Mouse (Mus musculus) left cerebral cortex, adult 8-10 months (tissue): ENCODE results near the gene Spg21. TPM values are rescaled to one million over a fixed set of nuclear protein-coding genes. Genes with fewer than 3 reads are reported as not detected.

Source experiments
- DNase-seq, 2 experiments: peaks; one replicate each; pipeline ENCODE4 v3.0.0; 2022; ENCODE audit warnings: low spot score in 2 of 2
- total RNA-seq, 4 experiments: library from RNA; stranded (reverse); gene quantifications; 2 replicates each; pipeline ENCODE4 v1.2.4; 2022

The Spg21 gene
- total RNA-seq, 4 experiments from 2014 or later, result 33.6 to 43.7 (median 41.2) TPM

DNA sequence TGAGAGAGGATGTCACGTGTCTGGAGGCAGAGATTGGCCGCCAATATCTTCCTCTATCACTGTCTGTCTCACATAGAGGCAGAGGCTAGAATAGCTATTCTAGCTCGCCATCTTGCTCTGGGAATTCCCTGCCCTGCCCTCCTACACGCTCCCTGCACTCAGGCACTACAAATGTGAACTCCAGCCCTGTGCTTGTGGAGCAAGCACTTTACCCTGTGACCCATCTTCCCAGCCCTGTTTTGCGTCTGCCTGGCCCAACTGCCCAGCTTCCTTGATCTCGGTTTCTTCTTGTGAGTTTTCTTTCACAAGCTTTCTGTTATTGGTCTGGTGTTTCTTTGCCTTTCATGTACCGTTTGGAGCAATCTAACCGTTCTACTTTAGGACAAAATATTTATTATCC is 18.4 kb downstream of the Spg21 start:
- no peak for DNase-seq

DNA sequence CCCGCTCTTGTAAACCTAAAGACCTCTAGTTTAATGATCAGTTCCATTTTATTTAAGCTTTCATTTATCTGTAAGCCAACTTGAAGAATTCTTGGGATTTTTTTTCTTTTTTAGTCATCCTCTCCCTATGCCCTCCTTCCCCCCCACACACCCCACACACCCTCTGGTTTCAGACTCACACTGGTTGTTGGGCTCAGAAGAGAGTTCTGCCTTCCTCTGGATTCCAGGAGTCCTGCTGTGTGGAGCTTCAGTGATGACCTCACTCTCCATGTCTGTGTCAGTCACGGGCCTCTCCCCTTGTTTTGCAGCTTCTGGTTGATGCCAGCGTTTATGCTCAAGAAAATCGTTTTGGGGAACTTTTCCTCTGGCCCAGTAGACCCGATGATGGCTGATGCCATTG is 19.3 kb downstream of the Spg21 start:
- no peak for DNase-seq

DNA sequence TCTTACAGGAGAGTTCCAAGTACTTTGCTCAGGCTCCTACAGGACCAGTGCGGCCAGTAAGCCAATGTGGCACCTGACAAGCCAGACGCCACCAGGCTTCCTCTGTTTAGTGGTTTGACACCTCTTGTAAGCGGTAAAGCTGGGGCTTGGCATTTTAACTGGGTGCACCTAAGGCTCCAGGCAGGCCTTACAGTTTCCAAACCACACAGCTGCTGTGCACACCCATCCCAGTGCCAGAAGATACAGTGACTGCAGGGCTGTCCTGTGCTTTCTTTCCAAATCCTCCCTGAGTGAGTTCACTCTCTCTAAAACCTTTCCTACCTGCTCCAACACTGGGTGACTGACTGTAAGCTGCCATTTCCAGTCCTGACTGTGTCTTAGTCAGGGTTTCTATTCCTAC is 30.7 kb downstream of the Spg21 start:
- DNase-seq, result no peak

GRCm38 (mm10) chr9:65492351-65492750 is 31.6 kb downstream of the Spg21 start:
- DNase-seq, result no peak

GRCm38 (mm10) chr9:65492851-65493250 is 32.1 kb downstream of the Spg21 start:
- no peak for DNase-seq

GRCm38 (mm10) chr9:65502146-65502545 is 41.4 kb downstream of the Spg21 start:
- no peak for DNase-seq

DNA sequence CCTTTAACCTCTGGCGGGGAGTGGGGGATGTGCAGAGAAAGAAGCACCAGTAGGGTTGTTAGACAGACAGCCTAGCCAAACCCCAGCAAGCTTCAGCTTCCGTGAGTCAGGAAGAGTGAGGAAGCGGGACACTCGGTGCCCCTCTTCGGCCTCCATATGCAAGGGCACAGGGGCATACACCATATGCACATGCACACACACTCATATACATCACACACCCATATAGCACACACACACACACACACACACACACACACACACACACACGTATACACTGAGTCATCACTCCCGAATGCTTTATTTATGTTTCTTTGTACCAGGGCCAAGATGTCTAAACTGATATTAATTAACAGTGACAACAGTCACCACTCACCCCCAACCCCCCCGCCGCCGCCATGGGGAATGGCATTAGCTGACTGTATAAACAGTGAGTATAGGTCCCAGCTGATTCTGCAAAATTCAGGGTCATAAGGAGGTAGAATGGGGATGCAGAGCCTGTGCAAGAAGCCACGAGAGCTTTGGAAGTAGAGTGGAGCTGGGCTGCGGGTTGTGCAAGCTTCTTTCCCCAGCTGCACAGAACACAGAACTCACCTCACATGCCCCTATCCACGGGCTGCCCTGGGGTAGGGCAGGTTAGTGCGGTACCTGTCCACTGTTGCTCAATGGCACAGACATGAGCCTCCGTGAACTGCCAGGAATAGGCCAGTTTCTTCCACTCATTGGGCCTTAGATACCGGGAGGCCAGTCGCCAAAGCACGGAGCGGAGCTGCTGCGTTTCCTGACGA is 42.2 kb downstream of the Spg21 start:
- DNase-seq, result no peak

DNA sequence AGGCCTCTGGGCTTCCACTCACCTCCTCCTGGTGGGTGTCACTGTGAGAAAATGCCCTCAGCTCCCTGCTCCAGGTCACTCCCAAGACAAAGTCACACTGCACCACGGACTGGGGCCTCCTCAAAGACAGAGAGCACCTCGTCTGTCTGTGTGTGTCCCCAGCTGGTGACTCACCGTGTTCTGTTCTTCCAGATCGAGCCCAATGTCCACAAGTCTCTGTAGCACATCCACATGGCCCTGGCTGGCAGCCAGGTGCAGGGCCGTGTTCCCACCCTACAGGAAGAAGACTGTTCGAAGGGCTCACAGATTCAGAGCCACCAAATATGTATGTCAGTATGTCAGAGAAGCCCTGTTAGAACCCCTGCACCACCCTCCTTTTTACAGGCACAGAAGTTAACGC is 47.7 kb downstream of the Spg21 start:
- no peak for DNase-seq

- DNase-seq, result no peak
Measured at GRCm38 (mm10) chr9:65512520-65512919, 51.8 kb downstream of the Spg21 start.

DNA sequence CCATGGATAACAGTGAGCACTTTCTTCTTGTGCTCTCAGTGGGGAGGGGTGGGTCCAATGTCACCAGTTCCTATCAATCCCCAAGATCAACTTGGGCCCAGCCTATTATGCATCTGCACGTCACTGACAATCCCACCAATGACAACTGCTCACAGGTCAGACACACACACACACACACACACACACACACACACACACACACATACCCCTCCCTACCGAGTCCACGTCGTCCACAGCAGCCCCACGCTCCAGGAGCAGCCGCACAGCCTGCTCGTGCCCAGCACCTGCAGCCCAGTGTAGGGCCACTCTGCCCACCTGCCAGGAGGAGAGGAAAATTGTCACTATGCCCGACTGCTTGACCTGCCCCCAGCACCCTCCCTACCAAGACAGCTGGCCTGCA is 53.7 kb downstream of the Spg21 start:
- DNase-seq, result no peak

DNA sequence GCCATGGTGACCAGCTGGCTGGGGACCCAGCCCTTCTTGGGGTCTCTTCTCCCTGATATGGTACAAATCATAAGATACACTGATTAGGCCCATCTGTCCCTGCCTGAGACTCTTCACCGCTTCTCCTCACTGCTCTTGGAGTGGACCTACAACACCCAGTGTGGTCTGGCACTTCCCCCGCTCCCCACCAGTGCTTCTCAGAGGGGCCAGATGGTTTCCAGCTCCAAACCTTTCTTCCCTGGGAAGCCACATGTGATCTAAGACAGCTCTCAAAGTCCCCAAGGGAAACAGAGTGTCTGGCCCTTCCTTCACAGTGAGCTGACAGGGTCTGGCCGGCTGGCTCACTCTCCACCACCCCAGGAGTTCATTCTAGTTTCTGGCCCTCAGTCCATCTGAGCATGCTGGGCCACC is 54.1 kb downstream of the Spg21 start:
- DNase-seq, result no peak

- peak; percentile 33 to 60 for DNase-seq
Measured at GRCm38 (mm10) chr9:65519807-65520504, 59.2 kb downstream of the Spg21 start, which contains the start of gene Ankdd1a. Ankdd1a (minus strand) TSS chr9:65520193.

- peak in 1 of 2 experiments; percentile 17 for DNase-seq
Measured at GRCm38 (mm10) chr9:65520505-65520876, 59.7 kb downstream of the Spg21 start.

DNA sequence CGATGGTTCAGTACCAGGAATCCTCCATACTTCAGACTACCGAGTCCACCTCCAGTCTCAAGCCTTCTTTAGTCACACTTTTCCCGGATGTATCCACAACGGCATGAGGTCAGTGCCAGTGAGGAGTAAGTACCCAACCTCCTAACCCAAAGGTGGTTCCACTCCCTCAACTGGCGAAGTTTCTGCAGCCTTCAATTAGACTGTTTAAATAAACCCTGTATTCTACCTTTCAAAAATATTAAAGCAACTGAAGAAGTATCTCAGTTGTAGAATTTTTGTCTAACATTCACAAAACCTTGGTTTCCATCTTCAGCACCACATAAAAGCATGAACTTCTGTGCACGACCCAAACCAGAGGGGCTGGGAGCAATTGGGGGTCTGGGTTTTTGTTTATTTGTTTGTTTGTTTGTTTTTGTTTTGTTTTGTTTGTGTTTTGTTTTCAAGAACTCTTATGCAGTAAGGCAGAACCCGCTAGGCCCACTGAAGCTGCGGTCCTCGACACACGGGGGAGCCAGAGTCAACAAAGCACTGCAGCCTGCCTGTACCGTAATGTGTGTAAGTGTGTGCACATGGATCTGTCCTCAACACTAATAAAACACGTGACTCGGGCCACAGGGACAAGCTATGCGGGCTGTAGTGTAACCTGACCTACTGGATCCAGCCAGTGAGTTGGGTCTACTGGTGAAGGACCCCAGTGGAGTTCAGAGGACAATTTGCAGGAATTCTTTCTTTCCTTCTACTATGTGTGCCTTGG is 63.0 kb downstream of the Spg21 start:
- DNase-seq, result peak; percentile 61 to 63

GRCm38 (mm10) chr9:65525445-65526195 is 64.9 kb downstream of the Spg21 start:
- no peak for DNase-seq

DNA sequence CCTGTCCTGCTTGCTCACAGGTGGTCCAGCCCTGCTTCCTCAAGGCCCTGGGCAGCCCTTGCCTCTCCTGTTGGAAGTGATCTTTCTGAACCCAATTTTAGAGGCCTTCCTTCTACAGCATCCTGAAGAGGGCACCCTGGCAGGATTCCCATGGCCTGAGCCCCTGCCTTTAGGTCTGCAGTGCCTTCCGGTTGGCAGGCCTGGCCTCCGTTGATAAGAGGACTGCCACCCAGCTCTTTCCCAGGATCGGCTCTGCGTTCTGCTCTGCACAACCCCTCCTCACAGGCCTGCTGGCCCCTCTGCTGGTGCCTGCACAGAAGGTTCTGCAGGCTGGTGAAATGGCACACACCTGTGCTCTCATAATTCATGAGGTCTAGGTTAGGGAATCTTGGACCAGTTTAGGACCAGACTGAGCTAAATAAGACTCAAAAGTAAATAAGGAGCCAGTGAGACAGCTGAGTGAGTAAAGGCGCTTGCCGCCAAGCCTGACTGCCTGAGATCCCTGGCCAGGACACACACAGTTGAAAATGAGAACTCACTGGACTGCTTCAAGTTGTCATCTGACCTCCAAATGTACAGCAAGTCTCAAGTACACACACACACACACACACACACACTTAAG is 67.8 kb downstream of the Spg21 start:
- no peak for DNase-seq

GRCm38 (mm10) chr9:65529659-65530058 is 68.9 kb downstream of the Spg21 start:
- DNase-seq, result no peak

DNA sequence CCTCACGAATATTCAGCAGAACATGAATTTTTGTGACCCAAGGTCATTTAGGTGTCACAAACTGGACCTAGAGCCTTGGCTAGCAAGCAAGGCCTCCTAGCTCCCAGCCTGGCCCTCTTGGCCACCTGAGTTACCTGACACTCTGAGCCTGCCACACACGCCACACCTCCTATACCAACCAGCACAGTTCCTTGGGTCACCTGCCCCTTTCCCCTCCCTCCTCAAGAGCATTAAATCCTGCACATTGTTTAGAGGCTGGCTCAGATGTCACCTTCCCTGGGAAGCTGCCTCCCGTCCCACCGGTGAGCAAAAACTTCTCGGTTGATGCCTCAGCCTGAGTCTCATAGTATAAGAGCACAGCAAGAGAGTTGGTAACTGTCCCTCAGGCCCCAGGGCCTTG is 70.5 kb downstream of the Spg21 start:
- no peak for DNase-seq

DNA sequence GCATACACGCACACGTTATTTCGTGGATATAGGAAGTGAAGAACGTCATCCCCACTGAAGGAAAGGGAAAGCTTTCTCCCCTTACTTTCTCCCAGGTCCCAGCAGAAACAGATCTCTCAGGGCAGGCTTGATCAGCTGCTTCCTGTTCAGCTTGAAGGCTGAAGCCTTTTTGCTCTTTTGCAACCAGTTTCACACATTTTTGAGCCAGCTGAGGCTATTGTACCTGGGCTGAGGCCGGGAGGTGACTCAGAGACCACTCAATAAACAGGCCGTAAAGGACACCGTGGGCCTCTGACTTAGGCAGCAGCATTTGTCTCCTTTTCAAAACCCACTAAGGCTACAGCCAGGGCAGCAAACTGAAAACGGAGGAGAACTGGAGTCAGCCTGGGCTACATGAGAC is 72.2 kb downstream of the Spg21 start:
- no peak for DNase-seq

- DNase-seq, result no peak
Measured at GRCm38 (mm10) chr9:65534111-65534510, 73.4 kb downstream of the Spg21 start.

DNA sequence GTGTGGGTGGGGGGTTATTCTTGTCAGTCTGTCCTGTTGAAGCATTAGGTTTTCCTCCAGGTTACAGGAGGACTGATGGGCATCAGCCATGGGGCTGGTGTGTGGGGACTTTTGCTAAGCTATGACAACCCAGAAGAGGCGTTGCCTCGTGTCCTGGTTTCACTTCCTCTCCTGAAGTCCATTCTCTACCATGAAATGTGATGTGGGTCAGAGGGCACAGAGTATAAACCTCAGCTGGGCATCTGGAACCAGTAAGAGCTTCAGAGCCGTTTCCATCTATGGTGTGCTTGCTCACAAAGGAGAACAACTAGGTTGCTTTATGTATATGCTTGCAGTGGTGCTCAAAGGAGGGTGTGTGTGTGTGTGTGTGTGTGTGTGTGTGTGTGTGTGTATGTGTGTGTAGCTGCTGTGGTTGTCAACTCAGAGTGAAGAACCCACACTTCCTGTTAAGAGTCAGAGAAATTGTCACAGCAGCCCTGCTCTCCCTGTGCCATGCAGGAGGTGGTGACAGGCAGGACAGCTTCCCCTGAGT is 74.5 kb downstream of the Spg21 start:
- no peak for DNase-seq
